Mouse (Mus musculus) liver, embryonic 11.5 days (tissue): ENCODE measurements at regions not wholly inside any gene's neighbourhood (a gene's known extent, or its start where the extent isn't known, plus 50 kb on each side); places are given as distances from the start of the nearest gene placed in this dataset.

ENCODE experiments used
- ATAC-seq: fragments of 200-750 bp; cut with Nextera tagmentation; replicated peaks from 2 replicates; pipeline ENCODE4 v1.8.0; 2017; ENCODE audit warnings: moderate number of reproducible peaks, mild to moderate bottlenecking, moderate TSS enrichment, moderate library complexity; ENCODE audit not compliant: low FRiP score
- DNase-seq: peaks from one replicate; pipeline ENCODE4 v3.0.0-alpha.2; 2017; ENCODE audit warnings: low spot score
- H3K27ac ChIP-seq: fragments of 300-500 bp; sonication (generic); 2 replicates; pipeline ENCODE4 v1.5.1; 2014; ENCODE audit warnings: mild to moderate bottlenecking, low read depth, low read length, control low read depth
- H3K27me3 ChIP-seq: fragments of 300-500 bp; sonication (generic); replicated peaks from 2 replicates; pipeline ENCODE4 v1.6.1; 2014; ENCODE audit warnings: low read length, mixed read lengths; ENCODE audit not compliant: control insufficient read depth, insufficient read depth
- H3K36me3 ChIP-seq: fragments of 300-500 bp; sonication (generic); 2 replicates; pipeline ENCODE4 v1.6.1; 2014; ENCODE audit warnings: mild to moderate bottlenecking, low read length, moderate library complexity, mixed read lengths; ENCODE audit not compliant: control insufficient read depth, insufficient read depth
- H3K4me1 ChIP-seq: fragments of 300-500 bp; sonication (generic); replicated peaks from 2 replicates; pipeline ENCODE4 v1.6.1; 2014; ENCODE audit warnings: low read length, mixed read lengths; ENCODE audit not compliant: control insufficient read depth, insufficient read depth
- H3K4me2 ChIP-seq: fragments of 300-500 bp; sonication (generic); 2 replicates; pipeline ENCODE4 v1.6.1; 2014; ENCODE audit warnings: mild to moderate bottlenecking, control low read depth, moderate library complexity
- H3K4me3 ChIP-seq: fragments of 300-500 bp; sonication (generic); 2 replicates; pipeline ENCODE4 v1.5.1; 2014; ENCODE audit warnings: low read depth, low read length, control low read depth
- H3K9ac ChIP-seq: fragments of 300-500 bp; sonication (generic); 2 replicates; pipeline ENCODE4 v1.6.1; 2014; ENCODE audit warnings: low read depth, low read length, control low read depth
- H3K9me3 ChIP-seq: fragments of 300-500 bp; sonication (generic); 2 replicates; pipeline ENCODE4 v1.6.1; 2016; ENCODE audit warnings: low read length, inconsistent platforms, mixed read lengths; ENCODE audit not compliant: control insufficient read depth
- WGBS: fragments of 180-500 bp; shearing (Covaris S2); extraction: QIAGEN DNeasy Blood & Tissue Kit; methylation state at CpG from one replicate; pipeline ENCODE4 v1.1.7; 2014; 5-methylcytosine and 5-hydroxymethylcytosine counted together

DNA sequence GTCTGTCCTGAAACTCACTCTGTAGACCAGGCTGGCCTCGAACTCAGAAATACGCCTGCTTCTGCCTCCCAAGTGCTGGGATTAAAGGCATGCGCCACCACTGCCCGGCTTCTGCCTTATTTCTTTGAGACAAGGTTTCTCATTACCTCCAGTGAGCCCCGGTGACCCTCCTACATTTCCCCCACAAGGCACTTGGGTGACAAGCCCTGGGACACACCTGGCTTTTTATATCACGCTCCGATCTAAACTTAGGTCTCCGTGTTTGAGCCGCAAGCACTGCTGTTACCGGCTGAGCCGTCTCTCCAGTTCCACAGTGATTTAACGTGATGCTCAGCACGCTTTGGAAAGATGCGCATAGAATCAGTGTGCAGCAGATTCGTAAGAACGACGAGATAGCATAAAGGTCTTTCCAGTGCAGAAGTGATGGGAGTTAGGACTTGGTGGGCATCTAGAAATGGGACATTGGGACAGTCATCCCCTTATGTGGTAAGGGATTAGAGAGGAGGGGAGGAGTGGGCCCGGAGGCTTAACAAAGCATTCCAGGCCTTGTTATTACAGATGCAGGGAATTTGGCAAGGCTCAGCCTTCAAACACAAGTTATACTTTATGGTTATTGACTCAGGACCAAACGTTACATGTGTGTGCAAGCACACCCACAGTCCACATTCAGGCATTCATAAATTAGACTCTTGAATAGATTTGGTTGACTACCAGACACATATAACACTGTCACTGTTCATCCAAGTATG is 56.9 kb upstream of the Slc38a4 start:
- Histone ChIP-seq H3K4me2 (no peak overlapping the region), H3K4me3 (no peak overlapping the region), H3K27me3 (no peaks in the 10 kb centered on the region), H3K9ac (no peak overlapping the region), H3K4me1 (peaks cover 4% of the 10 kb centered on the region; the same call in 1 of the 2 replicates), H3K9me3 (no peaks in the 10 kb centered on the region), H3K36me3 (no peaks in the 10 kb centered on the region), H3K27ac (no peak overlapping the region)
- WGBS = 85% methylated on average over 19 of the region's 19 CpGs
- ATAC-seq (no peak), DNase-seq (peak; percentile 26)

- DNase-seq (peak; percentile 26), ATAC-seq (no peak)
- Histone ChIP-seq H3K9me3 (no peaks in the 10 kb centered on the region), H3K27ac (no peak overlapping the region), H3K27me3 (no peaks in the 10 kb centered on the region), H3K36me3 (no peaks in the 10 kb centered on the region), H3K4me1 (peaks cover 4% of the 10 kb centered on the region; the same call in 1 of the 2 replicates), H3K9ac (no peak overlapping the region), H3K4me2 (no peak overlapping the region), H3K4me3 (no peak overlapping the region)
- WGBS = 72% methylated on average over 11 of the region's 11 CpGs
Measured at GRCm38 (mm10) chr15:97111320-97112192, 55.8 kb upstream of the Slc38a4 start.

DNA sequence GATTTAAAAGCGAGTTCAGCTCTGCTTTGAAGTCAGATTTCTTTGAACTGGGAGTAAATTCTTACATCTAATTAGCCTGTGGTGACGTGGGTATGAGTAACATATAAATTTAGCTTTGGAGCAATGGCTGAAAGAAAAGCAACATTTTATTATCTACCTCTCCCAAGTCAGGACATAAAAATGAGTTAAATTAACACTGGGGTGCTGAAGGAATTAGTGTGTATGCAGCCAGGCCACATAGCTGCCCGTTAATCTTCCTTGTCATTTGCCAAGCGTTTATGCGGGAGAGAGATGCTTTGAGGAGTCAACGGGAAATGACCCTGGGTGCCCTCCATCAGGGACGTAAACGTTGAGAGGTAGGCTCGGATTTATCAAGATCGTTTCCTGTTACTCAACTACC is 52.0 kb upstream of the Slc38a4 start:
- H3K4me1 ChIP-seq = peaks cover 12% of the 10 kb centered on the region; the same call in 1 of the 2 replicates
- no peak overlapping the region for H3K27ac ChIP-seq
- H3K9me3 ChIP-seq = no peaks in the 10 kb centered on the region
- 27% methylated on average over 10 of the region's 10 CpGs for whole genome bisulfite sequencing
- H3K27me3 ChIP-seq = no peaks in the 10 kb centered on the region
- H3K4me3 ChIP-seq = no peak overlapping the region
- DNase-seq (peak; percentile 30), ATAC-seq (no peak)
- no peak overlapping the region for H3K4me2 ChIP-seq
- H3K36me3 ChIP-seq = no peaks in the 10 kb centered on the region
- H3K9ac ChIP-seq = no peak overlapping the region

DNA sequence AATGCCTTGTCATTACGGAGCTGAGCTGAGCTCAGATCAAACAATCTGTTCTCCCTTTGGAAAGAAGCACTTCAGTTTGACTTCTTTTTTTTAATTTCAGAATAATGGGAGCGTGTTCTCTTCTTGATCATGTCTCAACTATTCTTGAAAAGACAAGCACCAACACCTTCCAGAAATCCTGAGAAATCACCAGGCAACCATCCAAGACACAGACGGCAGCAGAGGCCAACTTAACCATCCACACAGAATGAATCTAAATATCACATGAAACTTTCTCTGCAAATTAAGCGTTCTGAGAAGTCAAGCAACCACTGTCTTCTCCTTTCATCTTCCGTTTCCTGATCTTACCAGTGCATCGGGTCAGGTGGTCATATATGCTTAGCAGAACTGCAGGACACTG is 50.8 kb upstream of the Slc38a4 start:
- 77% methylated on average over 6 of the region's 6 CpGs for WGBS
- Histone ChIP-seq H3K4me2 (no peak overlapping the region), H3K9ac (no peak overlapping the region), H3K9me3 (no peaks in the 10 kb centered on the region), H3K27me3 (no peaks in the 10 kb centered on the region), H3K27ac (no peak overlapping the region), H3K4me3 (no peak overlapping the region), H3K36me3 (no peaks in the 10 kb centered on the region), H3K4me1 (peaks cover 12% of the 10 kb centered on the region; the same call in 1 of the 2 replicates)
- ATAC-seq (no peak), DNase-seq (peak; percentile 15)
